Mouse (Mus musculus): Measurements from ENCODE around the gene Egln3. TPM values are rescaled to one million over a fixed set of nuclear protein-coding genes. Genes with fewer than 3 reads are reported as not detected.

Gene Egln3
- polyA plus RNA-seq, 1 experiment from 2014 or later: 4.0 TPM

DNA sequence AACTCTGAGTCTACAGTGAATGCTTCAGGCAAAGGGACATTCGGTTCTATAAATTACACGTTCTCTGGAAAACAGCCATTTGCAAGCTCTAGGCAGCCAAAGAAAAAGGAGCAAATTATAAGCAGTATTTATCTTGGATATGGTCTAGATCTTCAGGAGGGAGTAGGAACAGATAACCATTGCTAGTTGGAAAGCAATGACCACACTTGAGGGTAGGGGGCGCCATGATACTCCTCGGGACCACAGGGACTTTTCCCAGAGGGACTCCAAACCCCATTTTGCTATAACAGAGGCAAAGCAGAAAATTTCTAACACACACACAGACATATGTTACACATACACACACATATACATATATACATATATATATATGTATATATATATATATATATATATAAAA lies 3.5 kb downstream of the Egln3 start:
- peaks cover 48% of the 10 kb centered on the region for H3K4me1 ChIP-seq (replicated peaks)
- H3K27ac ChIP-seq: no peak overlapping the region
- WGBS: 43% methylated on average over 4 of the region's 4 CpGs
- no peak overlapping the region for H3K4me3 ChIP-seq (replicated peaks)
- H3K9ac ChIP-seq (replicated peaks): no peak overlapping the region
- ATAC-seq: no peak
- H3K36me3 ChIP-seq: no peaks in the 10 kb centered on the region
- H3K4me2 ChIP-seq (replicated peaks): 0 out of 2 replicates have a peak overlapping the region, but pooled peaks have one; percentile 6
- H3K27me3 ChIP-seq: peaks cover 39% of the 10 kb centered on the region
- H3K9me3 ChIP-seq: no peaks in the 10 kb centered on the region

DNA sequence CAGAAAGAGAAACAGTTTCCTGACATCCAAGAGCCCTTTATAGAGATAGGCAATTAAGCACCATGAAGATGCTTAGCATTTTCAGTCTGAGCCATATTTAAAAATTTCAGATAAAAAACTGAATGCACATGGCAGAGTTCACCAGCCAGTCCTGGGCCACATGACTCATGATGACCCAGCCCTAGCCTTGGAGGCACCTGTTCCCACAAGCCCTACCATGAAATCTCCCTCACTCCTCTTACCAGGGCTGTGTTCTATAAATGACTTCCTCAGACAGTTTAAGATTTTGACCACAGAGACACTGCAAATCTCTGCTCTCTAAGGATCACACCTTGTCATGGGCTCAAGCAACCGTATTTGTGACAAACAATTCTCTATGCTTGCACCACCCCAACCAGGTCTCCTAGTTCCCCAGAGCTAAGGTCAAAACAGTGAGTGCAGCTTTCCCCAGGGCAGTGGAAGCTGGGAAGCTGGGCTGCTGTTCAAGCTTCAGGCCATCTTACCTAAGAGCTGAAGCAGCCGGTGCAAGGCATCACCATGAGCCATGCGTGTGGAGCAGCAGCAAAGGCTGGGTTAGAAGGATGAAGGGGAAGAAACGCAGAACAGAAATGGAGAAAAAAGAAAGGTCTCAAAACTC lies 5.3 kb downstream of the Egln3 start:
- peaks cover 47% of the 10 kb centered on the region for H3K4me1 ChIP-seq (replicated peaks)
- H3K4me2 ChIP-seq (replicated peaks): no peak overlapping the region
- no peak for ATAC-seq
- H3K27me3 ChIP-seq: peaks cover 26% of the 10 kb centered on the region
- H3K4me3 ChIP-seq (replicated peaks): no peak overlapping the region
- 92% methylated on average over 4 of the region's 4 CpGs for WGBS
- H3K36me3 ChIP-seq: no peaks in the 10 kb centered on the region
- no peak overlapping the region for H3K9ac ChIP-seq (replicated peaks)
- H3K27ac ChIP-seq: no peak overlapping the region
- no peaks in the 10 kb centered on the region for H3K9me3 ChIP-seq

DNA sequence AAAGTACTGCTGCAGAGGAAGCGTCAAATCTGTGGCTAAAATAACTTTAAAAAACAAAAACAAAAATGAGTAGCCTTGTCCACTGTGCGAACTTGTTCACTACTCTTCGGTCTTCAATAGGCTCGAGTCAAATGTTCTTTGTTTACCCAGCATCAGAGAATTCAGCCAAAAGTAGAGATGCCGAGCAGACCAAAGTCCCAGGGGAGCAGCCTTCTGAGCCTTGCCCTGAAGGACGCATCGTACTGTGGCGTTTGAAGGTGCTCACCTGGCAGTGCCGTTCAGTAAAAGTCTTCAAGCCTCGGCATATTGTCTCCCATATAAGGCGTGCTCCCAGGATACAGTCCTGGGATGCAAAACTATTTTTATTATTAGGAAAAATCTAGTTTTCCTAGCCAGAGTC lies 5.8 kb downstream of the Egln3 start:
- WGBS: 67% methylated on average over 11 of the region's 11 CpGs
- no peak overlapping the region for H3K27ac ChIP-seq
- H3K4me3 ChIP-seq (replicated peaks): no peak overlapping the region
- peaks cover 20% of the 10 kb centered on the region for H3K27me3 ChIP-seq
- H3K9ac ChIP-seq (replicated peaks): no peak overlapping the region
- no peak overlapping the region; the same call in 1 of the 2 replicates for H3K4me2 ChIP-seq (replicated peaks)
- H3K36me3 ChIP-seq: no peaks in the 10 kb centered on the region
- ATAC-seq: no peak
- H3K9me3 ChIP-seq: no peaks in the 10 kb centered on the region
- peaks cover 46% of the 10 kb centered on the region for H3K4me1 ChIP-seq (replicated peaks)

DNA sequence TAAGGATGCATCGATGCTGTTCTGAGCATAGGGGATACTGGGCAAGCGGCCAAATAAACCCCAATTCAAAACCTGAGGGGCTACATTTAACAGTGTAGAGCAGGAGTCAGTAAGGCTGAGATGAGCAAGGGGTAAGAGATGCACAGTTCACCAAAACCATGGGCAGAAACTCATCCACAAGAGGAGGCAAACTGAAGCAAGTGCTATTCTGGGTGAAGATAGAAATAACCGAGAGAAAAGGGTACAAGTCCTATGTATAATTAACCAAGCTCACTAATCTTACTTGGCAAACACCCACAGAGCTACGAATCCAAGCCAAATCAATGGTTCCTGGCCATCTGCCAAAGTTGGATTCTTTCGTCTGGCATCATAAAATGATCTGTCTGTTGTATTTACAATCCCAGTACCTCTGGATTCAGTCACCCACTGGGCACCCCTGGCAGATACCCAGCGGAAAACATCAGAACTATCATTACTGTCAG lies 6.3 kb downstream of the Egln3 start:
- Histone ChIP-seq H3K4me1 (replicated peaks) (peaks cover 47% of the 10 kb centered on the region), H3K4me3 (replicated peaks) (no peak overlapping the region), H3K27me3 (peaks cover 15% of the 10 kb centered on the region), H3K4me2 (replicated peaks) (no peak overlapping the region; the same call in 1 of the 2 replicates), H3K9me3 (no peaks in the 10 kb centered on the region), H3K27ac (no peak overlapping the region), H3K36me3 (no peaks in the 10 kb centered on the region), H3K9ac (replicated peaks) (no peak overlapping the region)
- 49% methylated on average over 6 of the region's 6 CpGs for WGBS
- ATAC-seq: peak; percentile 12; the same call in 1 of the 2 replicates

DNA sequence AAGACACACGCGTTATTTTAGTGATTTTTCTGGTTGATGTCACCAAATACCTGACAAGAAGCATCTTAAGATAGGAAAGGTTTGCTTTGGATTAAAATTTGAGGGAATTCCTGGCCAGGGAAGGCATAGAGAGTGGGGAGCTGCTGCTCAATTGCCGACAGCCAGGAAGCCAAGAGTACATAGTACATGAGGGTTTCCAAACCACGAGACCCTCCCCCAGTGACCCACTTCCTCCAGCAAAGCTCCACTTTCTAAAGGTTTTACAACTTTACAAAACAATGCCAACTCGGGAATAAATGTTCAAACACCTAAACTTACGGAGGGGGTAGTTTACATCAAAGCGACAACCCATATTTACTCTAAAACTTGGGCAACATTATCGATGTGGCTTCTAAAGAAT lies 6.8 kb downstream of the Egln3 start:
- Histone ChIP-seq H3K27me3 (peaks cover 10% of the 10 kb centered on the region), H3K4me2 (replicated peaks) (no peak overlapping the region), H3K4me1 (replicated peaks) (peaks cover 52% of the 10 kb centered on the region), H3K9me3 (no peaks in the 10 kb centered on the region), H3K36me3 (no peaks in the 10 kb centered on the region), H3K4me3 (replicated peaks) (no peak overlapping the region), H3K9ac (replicated peaks) (no peak overlapping the region), H3K27ac (no peak overlapping the region)
- WGBS: 80% methylated on average over 8 of the region's 8 CpGs
- no peak for ATAC-seq

DNA sequence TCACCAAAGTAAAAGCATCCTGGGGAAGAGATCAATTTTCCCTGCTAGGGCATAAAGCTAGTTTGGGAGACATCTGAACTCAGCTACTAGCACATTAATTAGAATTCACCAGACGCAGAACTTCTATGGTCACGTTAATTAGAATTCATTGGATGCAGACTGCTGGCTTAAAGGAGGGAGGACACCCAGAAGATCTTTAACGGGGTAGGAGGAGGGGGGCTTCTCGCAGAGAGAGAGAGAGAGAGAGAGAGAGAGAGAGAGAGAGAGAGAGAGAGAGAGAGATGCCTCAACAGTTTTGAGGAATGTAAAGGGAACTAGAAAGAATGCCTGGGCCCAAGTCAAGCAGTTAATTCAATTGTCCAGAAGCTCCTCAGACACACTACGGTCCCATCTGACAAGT lies 9.5 kb downstream of the Egln3 start:
- peaks cover 64% of the 10 kb centered on the region for H3K4me1 ChIP-seq (replicated peaks)
- no peak overlapping the region for H3K27ac ChIP-seq
- no peak overlapping the region for H3K4me3 ChIP-seq (replicated peaks)
- no peaks in the 10 kb centered on the region for H3K9me3 ChIP-seq
- ATAC-seq: no peak
- 5% methylated on average over 5 of the region's 5 CpGs for WGBS
- H3K9ac ChIP-seq (replicated peaks): no peak overlapping the region
- no peak overlapping the region for H3K4me2 ChIP-seq (replicated peaks)
- peaks cover 5% of the 10 kb centered on the region; the same call in 1 of the 2 replicates for H3K27me3 ChIP-seq
- no peaks in the 10 kb centered on the region for H3K36me3 ChIP-seq

DNA sequence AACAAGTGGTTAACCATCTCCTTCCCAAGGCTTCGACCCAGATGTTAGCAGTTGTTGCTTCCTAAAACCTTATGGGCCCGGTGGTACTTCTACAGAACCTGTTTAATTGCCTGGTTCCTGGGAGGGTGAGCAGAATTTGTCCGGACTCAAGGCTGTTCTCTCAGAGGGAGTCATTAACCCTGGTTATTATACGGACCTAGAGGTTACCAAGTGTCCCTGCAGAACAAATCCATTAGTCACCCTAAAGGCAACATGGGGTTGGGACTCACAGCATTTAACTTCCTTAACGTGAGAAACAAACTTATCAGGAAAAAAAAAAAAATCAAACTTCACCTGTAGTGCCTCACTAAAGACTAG lies 11.4 kb downstream of the Egln3 start:
- peak overlapping the region; percentile 25 for H3K4me3 ChIP-seq (replicated peaks)
- peaks cover 49% of the 10 kb centered on the region for H3K4me1 ChIP-seq (replicated peaks)
- no peaks in the 10 kb centered on the region for H3K36me3 ChIP-seq
- peaks cover 5% of the 10 kb centered on the region; the same call in 1 of the 2 replicates for H3K27me3 ChIP-seq
- no peak; the same call in 1 of the 2 replicates for ATAC-seq
- peak overlapping the region; percentile 74 for H3K27ac ChIP-seq
- 0 out of 2 replicates have a peak overlapping the region, but pooled peaks have one; percentile 14 for H3K9ac ChIP-seq (replicated peaks)
- no peaks in the 10 kb centered on the region for H3K9me3 ChIP-seq
- WGBS: under 1% methylated on average over 5 of the region's 5 CpGs
- H3K4me2 ChIP-seq (replicated peaks): peak overlapping the region; percentile 50

DNA sequence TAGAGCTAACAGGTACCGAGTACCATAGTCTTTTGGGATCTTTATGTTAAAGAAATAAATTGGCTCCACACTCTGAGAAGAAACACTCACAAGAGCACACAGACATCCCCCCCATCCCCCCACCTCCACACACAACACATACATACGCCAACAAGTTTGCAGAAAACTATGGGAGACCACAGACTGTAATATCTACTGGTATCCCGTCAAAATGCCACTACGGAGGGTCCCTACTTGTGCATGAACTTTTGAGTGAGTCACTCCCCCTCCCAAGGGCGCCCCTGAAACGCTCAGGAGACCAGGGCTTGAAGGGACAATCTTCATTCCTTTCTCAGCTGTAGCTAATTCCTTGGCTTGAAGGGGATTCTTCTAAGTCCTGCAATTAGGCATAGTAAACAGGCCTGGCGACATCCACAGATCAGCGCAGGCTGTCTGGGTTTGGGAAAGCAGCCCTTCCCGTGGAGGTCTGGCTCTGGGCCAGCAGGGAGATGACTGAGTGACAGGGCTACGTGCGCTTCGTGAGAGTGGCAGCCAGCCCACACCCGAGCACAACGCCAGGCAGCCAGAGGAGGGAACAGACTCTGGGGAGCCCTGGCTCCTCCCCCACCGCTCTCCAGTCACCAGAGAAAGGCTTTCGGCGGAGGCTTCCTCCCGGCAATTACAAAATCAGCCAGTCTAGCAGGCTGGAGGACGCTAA lies 11.9 kb downstream of the Egln3 start:
- peak; percentile 97 for ATAC-seq
- Histone ChIP-seq H3K4me1 (replicated peaks) (peaks cover 44% of the 10 kb centered on the region), H3K4me2 (replicated peaks) (peak overlapping the region; percentile 50), H3K27me3 (peaks cover 5% of the 10 kb centered on the region; the same call in 1 of the 2 replicates), H3K27ac (peak overlapping the region; percentile 74), H3K4me3 (replicated peaks) (peak overlapping the region; percentile 25), H3K36me3 (no peaks in the 10 kb centered on the region), H3K9ac (replicated peaks) (0 out of 2 replicates have a peak overlapping the region, but pooled peaks have one; percentile 14), H3K9me3 (no peaks in the 10 kb centered on the region)
- 4% methylated on average over 19 of the region's 19 CpGs for WGBS

DNA sequence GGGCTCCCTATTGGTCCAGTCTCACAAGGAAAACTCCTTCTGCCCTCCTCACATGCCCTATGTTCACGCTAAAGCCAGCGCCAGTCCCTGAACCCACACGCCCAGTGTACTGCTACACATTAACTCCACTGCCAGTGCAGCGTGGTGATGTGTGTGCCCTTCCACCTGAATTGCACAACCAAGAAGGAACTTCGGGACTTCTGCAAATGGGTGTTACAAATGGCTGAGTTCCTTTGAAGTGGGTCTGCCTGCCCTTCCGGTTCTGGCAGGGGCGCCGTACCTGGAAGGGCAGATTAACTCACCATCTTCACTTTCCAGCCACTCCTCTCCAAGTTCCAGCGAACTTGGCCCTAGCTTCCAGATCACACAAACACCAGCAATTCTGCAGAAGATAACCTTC lies 12.5 kb downstream of the Egln3 start:
- no peak overlapping the region for H3K9ac ChIP-seq (replicated peaks)
- H3K4me1 ChIP-seq (replicated peaks): peaks cover 40% of the 10 kb centered on the region
- no peak for ATAC-seq
- H3K27ac ChIP-seq: 0 out of 2 replicates have a peak overlapping the region, but pooled peaks have one; percentile 74
- WGBS: 55% methylated on average over 9 of the region's 9 CpGs
- no peaks in the 10 kb centered on the region for H3K36me3 ChIP-seq
- peaks cover 5% of the 10 kb centered on the region; the same call in 1 of the 2 replicates for H3K27me3 ChIP-seq
- H3K4me2 ChIP-seq (replicated peaks): peak overlapping the region; percentile 50
- no peaks in the 10 kb centered on the region for H3K9me3 ChIP-seq
- H3K4me3 ChIP-seq (replicated peaks): no peak overlapping the region

DNA sequence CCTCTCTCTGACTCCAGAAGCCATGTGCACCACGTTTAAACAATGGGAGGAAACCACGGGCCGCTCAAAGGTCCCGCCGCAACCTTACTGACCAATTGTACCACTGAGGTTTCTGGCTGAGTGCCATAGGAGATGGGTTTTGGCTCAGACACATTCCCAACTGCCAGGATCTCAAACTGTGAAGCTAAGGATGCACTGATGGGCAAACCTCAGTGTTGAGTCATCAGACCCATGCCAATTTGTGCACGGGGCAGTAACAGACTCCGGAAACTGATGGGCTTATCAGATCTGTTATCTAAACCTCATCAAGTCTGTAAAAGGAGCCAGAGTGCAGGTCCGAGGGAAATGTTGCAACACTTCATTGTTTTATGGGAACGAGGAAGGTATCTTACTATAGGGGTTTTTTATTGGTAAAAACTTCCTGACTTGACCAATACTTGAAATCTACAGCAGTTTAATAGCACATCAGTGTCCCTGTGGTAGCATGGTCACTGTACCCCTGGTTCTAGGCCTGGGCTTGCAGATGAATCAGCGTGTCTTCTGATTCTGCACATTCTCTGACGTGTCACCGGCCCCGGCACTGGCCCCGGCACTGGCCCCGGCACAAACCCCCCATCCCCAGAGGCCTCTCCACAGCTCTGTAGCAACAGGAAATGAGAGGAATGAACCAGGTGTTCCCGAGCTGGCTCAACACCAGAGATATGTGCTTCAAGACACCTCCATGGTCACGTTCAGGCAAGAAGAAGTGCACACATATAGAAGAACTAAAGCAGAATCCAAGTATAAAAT lies 15.7 kb downstream of the Egln3 start:
- no peak overlapping the region for H3K27ac ChIP-seq
- H3K4me1 ChIP-seq (replicated peaks): peaks cover 23% of the 10 kb centered on the region
- H3K9ac ChIP-seq (replicated peaks): no peak overlapping the region
- H3K36me3 ChIP-seq: no peaks in the 10 kb centered on the region
- H3K4me3 ChIP-seq (replicated peaks): no peak overlapping the region
- 83% methylated on average over 17 of the region's 17 CpGs for WGBS
- H3K27me3 ChIP-seq: no peaks in the 10 kb centered on the region; the same call in 1 of the 2 replicates
- H3K4me2 ChIP-seq (replicated peaks): no peak overlapping the region
- no peaks in the 10 kb centered on the region for H3K9me3 ChIP-seq
- no peak for ATAC-seq

DNA sequence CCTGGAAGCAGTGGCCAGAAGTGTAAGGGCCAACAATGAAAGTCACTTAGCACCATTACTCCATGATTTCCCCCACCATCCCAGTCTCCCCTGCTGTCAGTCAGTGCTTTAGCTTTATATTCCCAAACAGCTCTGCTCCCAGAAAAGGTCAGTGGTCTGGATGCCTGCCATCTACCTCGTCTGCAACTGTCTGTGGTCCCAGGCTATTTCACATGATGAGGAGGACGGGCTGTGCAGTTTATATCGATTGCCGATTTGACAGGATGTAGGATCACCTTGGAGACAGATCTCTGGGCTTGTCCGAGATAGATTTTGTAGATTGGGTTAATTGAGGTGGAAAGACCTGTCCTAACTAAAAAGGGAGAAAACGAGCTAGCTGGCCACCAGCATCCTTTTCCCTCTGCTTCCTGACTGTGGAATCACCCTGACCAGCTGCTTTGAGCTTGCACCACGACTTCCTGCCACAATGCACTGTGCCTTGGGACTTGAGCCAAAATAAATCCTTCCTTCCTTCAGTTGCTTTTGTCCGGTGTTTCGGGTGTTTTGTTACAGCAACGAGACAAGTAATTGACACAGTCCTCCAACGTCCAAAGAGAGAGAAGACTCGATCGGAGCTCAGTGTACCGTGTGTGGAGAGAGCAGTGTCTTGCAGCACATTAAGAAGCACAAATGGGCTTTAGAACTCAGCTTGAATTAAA lies 16.6 kb downstream of the Egln3 start:
- WGBS: 53% methylated on average over 14 of the region's 14 CpGs
- H3K4me3 ChIP-seq (replicated peaks): no peak overlapping the region
- H3K9ac ChIP-seq (replicated peaks): no peak overlapping the region
- no peaks in the 10 kb centered on the region for H3K9me3 ChIP-seq
- no peaks in the 10 kb centered on the region for H3K36me3 ChIP-seq
- no peak overlapping the region for H3K27ac ChIP-seq
- H3K4me1 ChIP-seq (replicated peaks): peaks cover 14% of the 10 kb centered on the region
- no peak overlapping the region for H3K4me2 ChIP-seq (replicated peaks)
- H3K27me3 ChIP-seq: no peaks in the 10 kb centered on the region; the same call in 1 of the 2 replicates
- no peak for ATAC-seq
